Mouse (Mus musculus): Measurements from ENCODE around the gene Wdr62. TPM values are rescaled to one million over a fixed set of nuclear protein-coding genes. Genes with fewer than 3 reads are reported as not detected.
A peak's percentile ranks its signal among the peaks of the same experiment; 100 is the strongest.
"Not testable (repeated sequence)": the region's sequence is repeated elsewhere in the genome, so short reads cannot be mapped to it uniquely, and the experiment has no call there.

The Wdr62 gene
- total RNA-seq, 1 experiment from 2014 or later, result 8.4 TPM

DNA sequence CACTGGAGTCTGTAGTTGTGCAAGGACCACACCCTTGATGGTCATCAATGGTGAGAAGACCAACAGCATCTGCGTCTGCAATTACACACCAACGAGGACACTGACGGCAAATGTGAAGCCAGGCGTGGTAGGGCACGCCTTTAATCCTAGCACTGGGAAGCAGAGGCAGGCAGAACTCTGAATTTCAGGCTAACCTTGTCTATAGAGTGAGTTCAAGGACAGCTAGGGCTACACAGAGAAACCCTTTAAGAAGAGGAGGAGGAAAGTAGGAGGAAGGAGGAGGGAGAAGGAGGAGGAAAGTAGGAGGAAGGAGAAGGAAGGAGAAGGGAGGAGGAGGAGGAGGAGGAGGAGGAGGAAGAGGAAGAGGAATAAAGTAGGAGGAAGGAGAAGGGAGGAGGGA, 14.7 kb downstream of the Wdr62 start:
- no peak for DNase-seq

DNA sequence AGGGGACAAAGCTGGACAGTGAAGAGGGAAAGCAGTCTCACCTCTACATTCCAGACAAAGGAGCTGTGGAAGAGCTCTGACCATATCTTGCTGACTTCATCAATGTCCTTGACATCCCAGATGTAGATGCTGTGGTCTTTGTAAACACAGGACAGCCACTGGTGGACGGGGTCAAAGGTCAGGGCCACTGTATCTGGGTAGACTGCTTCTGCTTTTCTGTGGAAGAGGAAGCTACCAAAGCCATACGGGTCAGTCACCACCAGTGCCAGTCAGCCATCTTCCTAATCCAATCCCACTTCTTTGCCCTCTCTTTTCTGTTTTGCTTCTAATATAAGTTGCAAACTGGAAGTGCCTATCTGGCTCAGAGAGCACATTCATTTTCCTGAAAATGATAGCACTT, 15.2 kb downstream of the Wdr62 start:
- no peak for DNase-seq

- DNase-seq, result peak; percentile 27
Measured at GRCm38 (mm10) chr7:30251956-30252954, 28.0 kb downstream of the Wdr62 start.

GRCm38 (mm10) chr7:30237374-30237773, 42.8 kb downstream of the Wdr62 start:
- not testable (repeated sequence) for DNase-seq

DNA sequence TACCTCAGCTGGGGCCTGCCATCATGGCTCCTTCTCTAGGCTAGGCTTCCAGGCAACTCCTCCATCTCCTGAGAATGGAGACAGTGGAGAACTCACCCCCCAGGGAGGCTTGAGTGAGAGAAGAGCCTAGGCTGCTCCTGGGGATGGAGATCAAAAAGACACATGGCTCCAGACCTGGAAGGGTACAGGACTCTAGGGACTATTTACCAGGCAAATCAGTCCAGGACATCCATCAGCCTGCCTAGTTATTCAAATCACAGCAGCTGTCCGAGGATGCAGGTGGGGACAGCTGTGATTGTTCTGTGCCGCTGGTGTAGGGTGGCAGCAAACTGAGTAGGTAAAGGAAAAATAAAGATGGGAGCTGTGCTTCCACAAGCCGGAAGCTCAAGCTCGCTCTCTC, 44.6 kb downstream of the Wdr62 start, which contains the start of gene Ovol3:
Gene Ovol3 (minus strand): TSS at position 101 of the 400 bp plus-strand sequence.
- DNase-seq, result no peak

- DNase-seq, result no peak
Measured at GRCm38 (mm10) chr7:30235091-30235490, 45.1 kb downstream of the Wdr62 start.

DNA sequence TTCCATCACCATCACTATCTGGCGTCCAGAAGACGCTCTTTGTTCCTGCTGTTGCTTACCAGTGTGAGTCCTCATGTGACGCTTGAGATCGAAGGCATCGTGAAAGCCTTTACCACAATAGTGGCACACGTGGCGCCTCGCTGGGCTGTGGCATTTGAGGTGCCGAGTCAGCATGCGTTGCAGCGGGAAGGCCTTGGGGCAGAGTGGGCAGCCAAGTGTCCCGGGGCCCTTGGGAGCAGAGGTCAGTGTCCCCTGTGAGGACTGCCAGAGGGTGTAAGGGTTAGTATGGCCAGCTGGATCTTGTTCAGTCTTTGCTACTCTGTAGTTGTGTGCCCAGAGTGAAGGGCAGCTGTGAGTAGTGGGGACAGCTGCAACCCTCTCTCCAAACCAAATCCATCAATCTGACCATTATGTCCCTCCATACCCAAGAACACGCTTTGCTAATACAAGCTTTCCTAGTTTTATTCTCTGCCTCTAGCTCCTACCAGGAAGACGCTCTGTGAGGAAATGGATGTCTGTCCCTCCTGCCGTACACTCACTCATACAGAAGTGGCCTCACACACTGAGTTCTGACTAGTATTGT, 45.9 kb downstream of the Wdr62 start:
- no peak for DNase-seq

- DNase-seq, result no peak
Measured at GRCm38 (mm10) chr7:30233387-30233786, 46.8 kb downstream of the Wdr62 start.

GRCm38 (mm10) chr7:30232631-30233148, 47.5 kb downstream of the Wdr62 start:
- DNase-seq, result peak; percentile 46

GRCm38 (mm10) chr7:30231669-30232454, 48.4 kb downstream of the Wdr62 start, which contains the start of the genes Polr2i and Tbcb:
Gene Polr2i (plus strand): TSS chr7:30231948.
Gene Tbcb (minus strand): TSS chr7:30232272.
- DNase-seq, result peak; percentile 99

DNA sequence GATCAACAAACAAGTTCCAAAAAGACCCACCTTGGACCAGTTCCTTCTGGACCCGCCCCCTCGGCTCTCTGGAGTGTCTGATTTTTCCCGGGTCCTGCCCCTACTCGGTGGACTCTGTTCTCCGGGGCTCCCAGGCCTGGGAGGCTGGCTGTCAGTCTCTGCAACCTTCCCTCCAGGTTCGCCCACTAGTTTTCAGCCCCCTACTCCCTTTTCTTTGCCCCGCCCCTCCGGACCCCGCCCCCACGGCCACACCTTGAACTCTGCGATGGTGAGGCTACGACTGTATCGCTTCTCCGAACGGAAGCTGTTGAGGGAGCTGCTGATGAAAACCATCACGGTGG, 48.9 kb downstream of the Wdr62 start:
- no peak for DNase-seq

DNA sequence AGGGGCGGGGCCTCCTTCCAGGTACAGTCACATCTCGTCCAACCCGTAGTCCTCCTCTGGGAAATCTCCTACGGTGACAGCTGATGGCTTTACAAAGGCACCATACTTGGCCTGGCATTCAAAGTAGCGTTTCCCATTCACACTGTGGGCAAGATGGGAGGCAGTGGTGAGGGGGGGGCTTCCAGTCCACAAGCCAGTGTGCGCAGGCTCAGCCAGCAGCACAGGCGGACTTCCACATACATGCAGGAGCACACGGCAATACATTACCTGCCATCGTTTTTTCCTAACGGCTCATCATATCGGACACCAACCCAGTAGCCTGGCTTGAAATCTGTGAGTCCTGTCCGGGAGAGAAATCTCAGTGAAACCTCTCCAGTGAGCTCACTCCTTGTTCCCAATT, 56.0 kb downstream of the Wdr62 start:
- no peak for DNase-seq

DNA sequence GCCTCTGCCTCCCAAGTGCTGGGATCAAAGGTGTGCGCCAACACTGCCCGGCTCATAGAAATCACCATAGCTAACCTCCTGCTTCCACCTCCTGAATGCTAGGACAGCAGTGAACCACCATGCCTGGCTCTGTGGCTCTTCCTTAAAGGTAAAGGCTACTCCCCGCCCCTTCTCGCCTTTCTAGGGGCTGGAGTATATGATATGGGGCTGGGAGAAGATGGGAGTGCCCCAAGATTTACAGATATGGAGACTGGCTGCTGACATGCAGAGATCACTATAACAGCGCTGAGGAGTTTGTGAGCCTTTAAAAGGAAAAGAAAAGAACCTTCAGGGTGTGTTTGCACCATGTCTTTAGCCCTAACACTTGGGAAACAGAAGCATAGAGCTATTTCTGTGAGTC, 58.0 kb downstream of the Wdr62 start:
- no peak for DNase-seq

DNA sequence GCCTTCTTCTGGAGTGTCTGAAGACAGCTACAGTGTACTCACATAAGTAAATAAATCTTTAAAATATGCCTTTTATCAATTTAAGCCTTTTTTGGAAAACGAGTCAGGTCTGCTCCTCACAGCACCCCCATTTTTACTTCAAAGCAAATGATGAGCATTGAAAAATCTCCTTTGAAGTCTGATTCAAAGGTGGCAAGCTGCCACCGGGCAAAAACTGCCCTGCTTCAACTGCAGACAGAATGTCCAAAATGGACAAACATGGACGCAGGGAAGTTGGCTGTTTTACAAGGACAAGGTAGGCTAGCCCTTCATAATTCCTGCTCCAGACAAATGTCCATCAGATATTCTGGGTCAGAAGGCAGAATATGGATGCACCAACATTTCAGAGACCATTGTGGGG, 58.8 kb downstream of the Wdr62 start:
- no peak for DNase-seq

GRCm38 (mm10) chr7:30220008-30220356, 60.2 kb downstream of the Wdr62 start:
- DNase-seq, result no peak

GRCm38 (mm10) chr7:30219293-30220007, 60.8 kb downstream of the Wdr62 start:
- DNase-seq, result peak; percentile 52

DNA sequence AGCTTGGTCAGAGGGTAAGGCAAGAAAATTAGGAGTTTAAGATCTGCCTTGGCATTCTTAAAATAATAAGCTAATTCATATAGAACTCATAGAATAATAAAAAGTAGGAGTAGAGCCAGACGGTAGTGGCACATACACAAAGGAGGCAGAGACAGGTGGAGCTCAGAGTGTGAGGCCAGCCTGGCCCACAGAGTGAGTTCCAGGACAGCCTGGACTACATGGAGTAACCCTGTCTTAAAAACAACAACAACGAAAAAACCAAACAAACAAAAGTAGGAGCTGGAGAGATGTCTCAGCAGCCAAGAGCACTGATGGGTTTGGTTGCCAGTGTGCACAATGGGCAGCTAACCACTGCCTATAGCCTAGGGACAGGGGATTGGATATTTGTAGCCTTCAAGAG, 62.9 kb downstream of the Wdr62 start:
- no peak for DNase-seq

GRCm38 (mm10) chr7:30216723-30217151, 63.5 kb downstream of the Wdr62 start:
- DNase-seq, result peak; percentile 83

GRCm38 (mm10) chr7:30215875-30216274, 64.3 kb downstream of the Wdr62 start:
- DNase-seq, result no peak

GRCm38 (mm10) chr7:30213881-30214280, 66.3 kb downstream of the Wdr62 start:
- DNase-seq, result no peak

GRCm38 (mm10) chr7:30211025-30211424, 69.2 kb downstream of the Wdr62 start:
- DNase-seq, result no peak

DNA sequence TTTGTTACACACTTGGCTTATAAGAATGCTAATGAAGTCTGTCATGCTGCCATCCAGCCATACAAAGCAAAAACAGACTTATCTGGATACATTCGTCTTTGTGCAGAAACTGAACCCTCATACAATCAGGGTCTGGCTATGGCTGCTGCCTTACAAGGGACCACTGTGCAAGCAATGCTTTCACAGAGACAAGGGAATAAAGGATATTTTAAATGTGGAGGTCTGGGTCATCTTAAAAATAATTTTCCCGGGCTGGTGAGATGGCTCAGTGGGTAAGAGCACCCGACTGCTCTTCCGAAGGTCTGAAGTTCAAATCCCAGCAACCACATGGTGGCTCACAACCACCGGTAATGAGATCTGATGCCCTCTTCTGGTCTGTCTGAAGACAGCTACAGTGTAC, 73.9 kb downstream of the Wdr62 start:
- not testable (repeated sequence) for DNase-seq

Data from adrenal gland, postnatal 25 days (tissue).